Mouse (Mus musculus): ENCODE data around the gene Clybl. TPM values are rescaled to one million over a fixed set of nuclear protein-coding genes. Genes with fewer than 3 reads are reported as not detected.

The Clybl gene
- total and polyA plus RNA-seq, 2 experiments = 15.3 to 23.4 TPM

DNA sequence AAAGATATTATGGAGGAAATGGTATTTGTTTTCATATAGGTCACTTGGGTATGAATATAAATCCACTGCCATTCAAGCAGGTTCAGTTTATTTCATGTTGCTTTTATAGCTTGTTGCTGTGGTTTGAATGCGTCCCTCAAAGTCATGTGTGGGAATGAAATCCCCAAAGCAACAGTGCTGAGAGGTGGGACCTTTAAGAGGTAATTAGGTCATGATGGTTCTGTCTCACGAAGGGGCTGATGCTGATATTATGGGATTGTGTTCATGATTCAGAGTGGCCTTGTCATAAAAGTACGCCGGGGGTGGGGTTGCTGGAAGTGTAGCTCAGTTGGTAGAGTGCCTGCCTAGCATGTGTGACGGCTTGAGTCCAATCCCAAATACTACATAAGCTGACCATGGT lies 6.7 kb downstream of the Clybl start:
- TF ChIP-seq CTCF (IDR thresholded peaks at IDR 0.05; ENCODE audit: low read depth, low read length) = no peak
- no peak for TF ChIP-seq POLR2A (IDR thresholded peaks at IDR 0.05; ENCODE audit: extremely low read depth, insufficient read depth, low read length)
- no peak for DNase-seq (ENCODE audit: extremely low read depth, low read depth, low spot score)
- 95% methylated on average over 5 of the region's 5 CpGs for WGBS

DNA sequence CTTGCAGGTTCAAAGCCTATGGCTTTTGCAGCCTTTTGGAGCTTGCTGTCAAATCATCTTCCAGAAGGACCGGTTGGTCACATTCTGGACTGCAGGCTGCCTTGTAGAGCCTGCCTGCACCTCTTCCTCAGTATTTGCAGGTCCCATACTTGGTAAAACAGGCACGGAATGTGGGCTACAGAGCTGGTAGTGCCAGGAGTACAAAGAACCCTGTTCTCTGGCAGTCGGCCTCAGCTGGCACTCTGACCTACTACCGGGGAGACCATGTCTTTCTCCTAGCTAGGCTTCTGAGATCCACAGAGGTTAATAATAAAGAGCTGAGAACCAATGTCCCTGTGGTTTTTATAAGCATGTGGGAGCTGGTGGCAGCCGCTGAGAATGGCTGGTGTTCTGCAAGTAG lies 8.4 kb downstream of the Clybl start:
- 31% methylated on average over 5 of the region's 5 CpGs for WGBS
- Histone ChIP-seq H3K4me3 (ENCODE audit: insufficient read depth, low read depth, low read length) (no peak overlapping the region), H3K27ac (replicated peaks; ENCODE audit: insufficient read depth, low read depth, low read length) (peak overlapping the region; percentile 15; the same call in 1 of the 2 replicates), H3K4me1 (ENCODE audit: control insufficient read depth, insufficient read depth, low read length) (peaks cover 12% of the 10 kb centered on the region), H3K79me2 (ENCODE audit: control insufficient read depth, insufficient read depth, low read length) (peaks cover 7% of the 10 kb centered on the region; the same call in 1 of the 2 replicates), H3K27me3 (ENCODE audit: control insufficient read depth, insufficient read depth, low read length) (no peaks in the 10 kb centered on the region), H3K9ac (ENCODE audit: low read depth, low read length) (no peak overlapping the region), H3K36me3 (ENCODE audit: control insufficient read depth, insufficient read depth, low read length) (no peaks in the 10 kb centered on the region)
- peak; percentile 80 for DNase-seq (ENCODE audit: extremely low read depth, low read depth, low spot score)
- TF ChIP-seq CTCF (IDR thresholded peaks at IDR 0.05; ENCODE audit: low read depth, low read length) (no peak), POLR2A (IDR thresholded peaks at IDR 0.05; ENCODE audit: extremely low read depth, insufficient read depth, low read length) (no peak)

More for the DNA sequence above, 6.7 kb downstream of the Clybl start:
- no peak overlapping the region for H3K9ac ChIP-seq (ENCODE audit: low read depth, low read length)
- H3K27me3 ChIP-seq (ENCODE audit: control insufficient read depth, insufficient read depth, low read length) = no peaks in the 10 kb centered on the region
- H3K4me1 ChIP-seq (ENCODE audit: control insufficient read depth, insufficient read depth, low read length) = peaks cover 12% of the 10 kb centered on the region
- H3K4me3 ChIP-seq (ENCODE audit: insufficient read depth, low read depth, low read length) = no peak overlapping the region
- H3K27ac ChIP-seq (replicated peaks; ENCODE audit: insufficient read depth, low read depth, low read length) = no peak overlapping the region
- no peaks in the 10 kb centered on the region for H3K36me3 ChIP-seq (ENCODE audit: control insufficient read depth, insufficient read depth, low read length)
- peaks cover 10% of the 10 kb centered on the region; the same call in 1 of the 2 replicates for H3K79me2 ChIP-seq (ENCODE audit: control insufficient read depth, insufficient read depth, low read length)

DNA sequence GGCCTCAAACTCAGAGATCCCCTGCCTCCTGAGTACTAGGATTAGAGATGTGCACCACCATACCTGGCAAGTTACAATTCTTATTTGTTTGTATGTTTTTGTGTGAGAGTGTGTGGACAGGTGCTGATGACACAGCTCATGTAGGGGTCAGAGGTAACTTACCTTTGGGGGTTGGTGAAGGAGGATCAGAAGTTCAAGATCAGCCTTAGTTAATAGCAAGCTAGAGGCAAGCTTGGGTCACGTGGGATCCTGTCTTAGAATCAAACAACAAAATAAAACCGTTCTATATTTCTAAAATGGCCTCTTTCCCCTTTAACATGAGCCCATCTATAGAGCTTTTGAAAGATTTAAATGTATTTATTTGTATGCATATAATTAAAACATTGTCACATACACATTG lies 9.0 kb downstream of the Clybl start:
- H3K9ac ChIP-seq (ENCODE audit: low read depth, low read length) = no peak overlapping the region
- no peak overlapping the region for H3K27ac ChIP-seq (replicated peaks; ENCODE audit: insufficient read depth, low read depth, low read length)
- H3K4me1 ChIP-seq (ENCODE audit: control insufficient read depth, insufficient read depth, low read length) = peaks cover 12% of the 10 kb centered on the region
- no peak overlapping the region for H3K4me3 ChIP-seq (ENCODE audit: insufficient read depth, low read depth, low read length)
- 6% methylated on average over 2 of the region's 2 CpGs for WGBS
- H3K36me3 ChIP-seq (ENCODE audit: control insufficient read depth, insufficient read depth, low read length) = no peaks in the 10 kb centered on the region
- no peaks in the 10 kb centered on the region for H3K27me3 ChIP-seq (ENCODE audit: control insufficient read depth, insufficient read depth, low read length)
- peak; percentile 53 for DNase-seq (ENCODE audit: extremely low read depth, low read depth, low spot score)
- TF ChIP-seq POLR2A (IDR thresholded peaks at IDR 0.05; ENCODE audit: extremely low read depth, insufficient read depth, low read length) = no peak
- no peak for TF ChIP-seq CTCF (IDR thresholded peaks at IDR 0.05; ENCODE audit: low read depth, low read length)
- H3K79me2 ChIP-seq (ENCODE audit: control insufficient read depth, insufficient read depth, low read length) = peaks cover 7% of the 10 kb centered on the region; the same call in 1 of the 2 replicates

DNA sequence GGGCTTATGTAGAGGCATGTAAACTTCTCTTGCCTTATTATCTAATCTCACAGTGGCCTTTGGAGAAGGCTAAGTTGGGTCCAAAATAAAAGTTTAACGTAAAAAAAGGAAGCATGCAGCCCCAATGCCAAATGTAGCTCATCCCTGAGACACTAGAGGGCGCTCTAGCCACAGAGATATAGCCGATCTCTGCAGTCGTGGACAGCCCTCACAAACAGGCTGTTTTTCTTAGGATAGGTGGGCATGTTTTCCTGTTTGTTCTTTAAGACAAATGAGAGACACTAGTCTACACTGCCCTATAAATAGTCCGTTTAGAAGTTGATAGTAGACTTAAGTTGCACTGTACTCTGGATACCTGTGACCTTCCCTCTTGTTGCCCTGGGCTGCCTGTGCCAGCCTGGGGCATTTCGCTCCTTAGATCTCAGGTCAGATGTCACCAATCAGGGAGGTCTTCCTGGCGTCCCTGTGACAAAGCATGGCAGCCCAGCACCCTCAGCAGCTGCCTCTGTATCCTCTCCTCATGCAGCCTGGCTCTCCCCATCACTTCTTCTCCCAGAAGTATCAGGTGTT lies 9.5 kb downstream of the Clybl start:
- H3K9ac ChIP-seq (ENCODE audit: low read depth, low read length) = no peak overlapping the region
- H3K4me1 ChIP-seq (ENCODE audit: control insufficient read depth, insufficient read depth, low read length) = peaks cover 12% of the 10 kb centered on the region
- no peak overlapping the region for H3K4me3 ChIP-seq (ENCODE audit: insufficient read depth, low read depth, low read length)
- H3K36me3 ChIP-seq (ENCODE audit: control insufficient read depth, insufficient read depth, low read length) = no peaks in the 10 kb centered on the region
- no peak overlapping the region for H3K27ac ChIP-seq (replicated peaks; ENCODE audit: insufficient read depth, low read depth, low read length)
- peak; percentile 79 for TF ChIP-seq CTCF (IDR thresholded peaks at IDR 0.05; ENCODE audit: low read depth, low read length)
- TF ChIP-seq POLR2A (IDR thresholded peaks at IDR 0.05; ENCODE audit: extremely low read depth, insufficient read depth, low read length) = no peak
- no peaks in the 10 kb centered on the region for H3K27me3 ChIP-seq (ENCODE audit: control insufficient read depth, insufficient read depth, low read length)
- H3K79me2 ChIP-seq (ENCODE audit: control insufficient read depth, insufficient read depth, low read length) = peaks cover 10% of the 10 kb centered on the region; the same call in 1 of the 2 replicates
- WGBS = 15% methylated on average over 7 of the region's 7 CpGs
- peak; percentile 38 for DNase-seq (ENCODE audit: extremely low read depth, low read depth, low spot score)

DNA sequence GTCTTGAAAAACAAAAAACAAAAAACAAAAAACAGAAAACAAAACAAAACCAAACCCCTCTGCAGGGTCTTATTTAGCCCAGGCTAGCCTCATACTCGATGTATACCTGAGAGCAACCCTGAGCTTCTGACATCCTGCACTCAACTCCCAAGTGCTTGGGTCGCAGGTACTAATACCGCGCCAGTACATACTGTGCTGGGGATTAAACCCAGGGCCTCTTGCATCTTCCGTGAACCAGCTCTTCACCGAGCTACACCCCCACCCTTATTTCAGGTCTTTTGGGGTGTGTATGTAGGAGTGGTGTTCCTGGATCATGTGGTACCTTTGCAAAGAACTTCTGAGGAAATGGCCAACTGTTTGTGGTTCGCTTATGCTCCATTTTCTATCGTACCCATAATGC lies 13.1 kb downstream of the Clybl start:
- H3K36me3 ChIP-seq (ENCODE audit: control insufficient read depth, insufficient read depth, low read length) = no peaks in the 10 kb centered on the region
- H3K9ac ChIP-seq (ENCODE audit: low read depth, low read length) = no peak overlapping the region
- 97% methylated on average over 8 of the region's 8 CpGs for WGBS
- TF ChIP-seq POLR2A (IDR thresholded peaks at IDR 0.05; ENCODE audit: extremely low read depth, insufficient read depth, low read length) (no peak), CTCF (IDR thresholded peaks at IDR 0.05; ENCODE audit: low read depth, low read length) (no peak)
- H3K4me3 ChIP-seq (ENCODE audit: insufficient read depth, low read depth, low read length) = no peak overlapping the region
- H3K27me3 ChIP-seq (ENCODE audit: control insufficient read depth, insufficient read depth, low read length) = no peaks in the 10 kb centered on the region
- H3K4me1 ChIP-seq (ENCODE audit: control insufficient read depth, insufficient read depth, low read length) = peaks cover 9% of the 10 kb centered on the region
- no peak for DNase-seq (ENCODE audit: extremely low read depth, low read depth, low spot score)
- H3K27ac ChIP-seq (replicated peaks; ENCODE audit: insufficient read depth, low read depth, low read length) = no peak overlapping the region
- peaks cover 23% of the 10 kb centered on the region; the same call in 1 of the 2 replicates for H3K79me2 ChIP-seq (ENCODE audit: control insufficient read depth, insufficient read depth, low read length)

DNA sequence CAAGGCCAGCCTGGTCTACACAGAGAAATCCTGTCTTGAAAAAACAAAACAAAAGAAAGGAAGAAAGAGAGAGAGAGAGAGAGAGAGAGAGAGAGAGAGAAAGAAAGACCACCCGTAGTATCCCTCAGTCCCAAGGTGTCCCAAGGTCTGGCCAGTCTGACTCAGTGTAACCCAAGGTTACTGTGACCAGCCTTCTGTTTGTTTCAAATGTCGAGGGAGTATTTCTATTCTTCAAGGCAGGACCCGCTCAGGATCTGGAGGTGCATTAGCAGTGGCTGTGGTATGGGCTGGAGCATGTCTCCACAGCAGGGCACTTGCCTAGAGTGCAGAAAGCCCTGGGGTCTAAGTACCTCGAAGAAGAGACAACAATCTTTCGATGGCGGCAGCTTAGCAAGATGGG lies 15.3 kb downstream of the Clybl start:
- Histone ChIP-seq H3K36me3 (ENCODE audit: control insufficient read depth, insufficient read depth, low read length) (no peaks in the 10 kb centered on the region), H3K79me2 (ENCODE audit: control insufficient read depth, insufficient read depth, low read length) (peaks cover 18% of the 10 kb centered on the region; the same call in 1 of the 2 replicates), H3K27ac (replicated peaks; ENCODE audit: insufficient read depth, low read depth, low read length) (no peak overlapping the region), H3K9ac (ENCODE audit: low read depth, low read length) (no peak overlapping the region), H3K4me3 (ENCODE audit: insufficient read depth, low read depth, low read length) (no peak overlapping the region), H3K4me1 (ENCODE audit: control insufficient read depth, insufficient read depth, low read length) (no peaks in the 10 kb centered on the region), H3K27me3 (ENCODE audit: control insufficient read depth, insufficient read depth, low read length) (no peaks in the 10 kb centered on the region)
- WGBS = 88% methylated on average over 6 of the region's 6 CpGs
- TF ChIP-seq POLR2A (IDR thresholded peaks at IDR 0.05; ENCODE audit: extremely low read depth, insufficient read depth, low read length) (no peak), CTCF (IDR thresholded peaks at IDR 0.05; ENCODE audit: low read depth, low read length) (no peak)
- no peak for DNase-seq (ENCODE audit: extremely low read depth, low read depth, low spot score)
